Mouse (Mus musculus) frontal cortex, postnatal 14 days (tissue): ENCODE measurements around the gene Nbl1.

Experiments
- DNase-seq, 2 experiments: peaks; one replicate each; pipeline ENCODE4 v3.0.0; 2022; ENCODE audit warnings: low spot score in 2 of 2

Gene Nbl1

DNA sequence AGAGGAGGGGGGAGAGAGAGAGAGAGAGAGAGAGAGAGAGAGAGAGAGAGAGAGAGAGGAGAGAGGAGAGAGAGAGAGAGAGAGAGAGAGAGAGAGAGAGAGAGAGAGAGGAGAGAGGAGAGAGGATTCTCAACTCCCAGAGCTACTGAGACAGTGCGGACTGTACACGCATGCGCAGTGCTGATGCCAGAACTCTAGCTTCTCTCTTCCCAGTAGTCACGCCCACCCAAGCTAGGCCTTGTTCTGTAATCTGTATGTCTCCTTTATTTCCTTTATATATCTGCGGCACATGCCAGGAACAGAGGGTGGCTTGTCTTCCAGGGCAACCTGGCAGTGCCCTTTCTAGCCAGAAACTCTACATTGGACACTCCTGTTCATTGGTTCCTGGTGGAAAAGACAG lies 28.0 kb downstream of the Nbl1 start:
- DNase-seq: no peak

DNA sequence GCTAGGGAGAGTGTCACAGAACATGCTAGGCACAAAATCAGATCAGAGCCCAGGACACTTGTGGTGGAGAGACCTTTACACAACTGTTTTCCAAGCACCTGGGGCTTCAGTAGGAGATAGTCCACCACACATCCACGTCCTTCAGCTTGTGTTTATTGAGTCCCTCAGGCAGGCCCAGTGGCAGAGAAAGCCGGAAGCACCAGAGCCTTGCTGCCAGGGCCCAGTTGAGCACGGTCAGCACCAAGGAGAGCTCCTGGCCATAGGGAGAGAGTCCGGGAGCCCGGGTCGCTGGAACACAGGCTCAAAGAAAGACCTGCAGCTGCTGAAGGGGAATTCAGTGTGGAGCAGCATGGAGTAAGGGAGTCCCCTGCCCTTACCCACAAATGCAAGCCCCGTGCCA lies 33.2 kb downstream of the Nbl1 start:
- no peak for DNase-seq

DNA sequence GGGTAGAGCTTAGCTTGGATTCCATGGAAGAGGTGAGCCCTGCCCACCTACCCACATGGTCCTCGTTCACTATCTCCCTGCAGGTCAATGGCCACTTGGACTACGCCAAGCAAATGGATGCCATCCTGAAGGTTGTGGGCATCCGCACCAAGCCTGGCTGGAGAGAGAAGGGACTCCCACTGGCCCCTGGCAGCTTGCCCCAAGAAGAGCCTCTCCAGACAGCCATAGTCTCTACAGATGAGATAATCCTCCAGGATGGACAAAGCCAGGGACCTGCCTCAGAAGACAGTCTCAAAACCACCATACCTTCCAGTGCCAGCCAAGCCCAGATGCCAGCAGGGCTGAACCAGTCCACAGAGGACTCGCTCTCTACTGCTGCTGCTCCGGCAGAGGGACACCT lies 34.8 kb downstream of the Nbl1 start:
- no peak for DNase-seq

DNA sequence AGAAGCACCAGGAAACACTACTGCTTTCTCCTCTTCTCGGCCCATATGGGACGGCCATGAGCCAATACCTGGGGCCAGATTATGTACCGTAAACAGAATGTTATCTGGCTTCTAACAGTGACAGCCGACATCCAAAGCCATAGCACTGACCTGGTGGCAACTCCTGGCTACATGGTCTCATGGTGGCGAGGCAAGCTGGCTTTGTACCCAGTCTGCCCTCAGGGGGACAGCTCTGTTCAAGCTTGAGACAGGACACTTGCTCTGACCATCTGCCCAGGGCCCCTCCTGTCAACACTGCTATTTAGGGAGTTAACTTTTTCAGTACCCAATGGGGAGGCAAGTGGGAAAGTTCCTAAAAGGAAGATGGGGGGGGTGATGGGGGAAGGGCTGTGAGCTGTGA lies 35.5 kb downstream of the Nbl1 start:
- DNase-seq: no peak

DNA sequence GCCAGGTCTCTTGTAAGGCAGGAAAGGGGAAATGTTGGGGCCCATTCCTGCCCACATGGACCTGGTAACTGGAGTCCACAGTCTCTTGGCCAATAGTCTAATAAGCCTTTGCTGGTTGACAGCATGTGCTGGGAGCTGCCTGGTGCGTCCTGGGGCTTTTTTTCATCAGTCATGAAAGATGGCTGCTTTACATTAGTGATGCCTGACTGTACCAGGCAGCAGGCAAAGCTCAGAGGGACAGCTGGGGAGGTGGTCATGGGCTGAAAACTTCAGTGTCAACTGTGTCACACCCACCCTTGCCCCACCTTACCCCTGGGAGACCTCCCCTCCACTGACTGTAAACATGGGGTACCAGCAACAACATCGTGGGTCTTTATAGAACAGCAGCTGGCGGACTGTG lies 37.0 kb downstream of the Nbl1 start:
- DNase-seq: no peak

DNA sequence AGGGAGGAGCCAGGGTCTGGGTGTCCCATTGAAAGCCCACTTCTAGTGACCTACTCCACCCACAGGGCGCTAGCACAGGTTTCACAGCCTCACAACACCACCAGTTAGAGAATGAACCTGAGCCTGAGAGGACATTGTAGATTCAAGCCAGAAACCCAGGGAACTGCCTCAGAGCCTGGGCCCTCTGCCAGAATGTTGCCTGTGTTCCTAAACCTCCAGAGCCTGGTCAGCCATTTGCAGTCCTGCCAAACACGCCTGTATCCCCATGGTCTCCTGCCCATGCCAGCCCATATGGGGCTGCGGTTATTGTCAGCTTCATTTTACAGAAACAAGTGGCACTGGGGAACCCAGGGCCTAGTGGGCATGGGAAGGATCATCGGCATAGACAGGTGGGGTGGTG lies 37.5 kb downstream of the Nbl1 start:
- no peak for DNase-seq

DNA sequence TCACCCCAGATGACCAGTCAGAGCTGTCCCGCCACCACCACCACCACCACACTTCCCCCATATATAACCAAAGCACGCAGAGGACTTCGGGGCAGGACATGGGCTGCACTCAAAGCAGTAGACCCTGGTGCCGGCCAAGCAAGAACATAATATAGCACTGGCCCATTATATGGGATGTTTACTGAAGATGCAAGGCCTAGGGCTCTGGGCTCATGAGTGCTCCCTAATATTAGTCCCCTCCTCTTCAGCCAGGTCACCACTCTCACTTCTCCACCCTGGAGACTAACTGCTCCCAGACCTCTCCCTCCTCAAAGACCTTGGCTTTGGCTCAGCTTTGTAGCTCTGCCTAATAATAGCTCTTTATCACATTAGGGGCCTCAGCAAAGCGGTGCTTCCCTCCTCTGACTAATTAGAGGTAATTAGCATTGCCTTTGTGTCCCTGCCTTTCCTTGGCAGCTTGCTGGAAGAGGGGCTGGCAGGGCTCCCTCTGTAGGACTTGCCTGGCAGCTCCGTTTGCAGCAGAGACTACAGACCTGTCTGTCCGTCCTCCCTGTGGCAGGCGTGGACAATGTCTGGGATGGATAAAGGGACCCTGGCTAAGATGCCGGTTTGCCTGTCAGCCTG lies 38.4 kb downstream of the Nbl1 start:
- DNase-seq: peak; percentile 57 to 59

DNA sequence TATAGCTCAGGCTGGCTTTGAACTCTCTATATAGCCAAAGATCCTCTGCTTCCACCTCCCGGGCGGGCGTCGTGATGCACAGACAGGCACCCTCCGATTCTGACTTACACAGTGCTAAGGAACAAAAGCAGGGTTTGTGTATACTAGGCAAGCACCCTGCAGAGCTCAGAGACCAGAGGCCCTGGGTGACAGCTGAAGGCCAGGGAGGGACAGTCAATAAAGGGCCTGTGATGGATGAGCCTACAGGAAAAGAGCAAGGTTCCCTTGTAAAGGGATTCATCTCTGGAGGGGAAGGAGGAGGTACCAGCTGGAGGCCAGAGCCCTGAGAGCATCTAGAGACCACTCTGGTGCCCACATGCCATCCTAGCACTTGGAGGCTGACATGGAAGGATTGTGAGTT lies 39.4 kb downstream of the Nbl1 start:
- no peak for DNase-seq

DNA sequence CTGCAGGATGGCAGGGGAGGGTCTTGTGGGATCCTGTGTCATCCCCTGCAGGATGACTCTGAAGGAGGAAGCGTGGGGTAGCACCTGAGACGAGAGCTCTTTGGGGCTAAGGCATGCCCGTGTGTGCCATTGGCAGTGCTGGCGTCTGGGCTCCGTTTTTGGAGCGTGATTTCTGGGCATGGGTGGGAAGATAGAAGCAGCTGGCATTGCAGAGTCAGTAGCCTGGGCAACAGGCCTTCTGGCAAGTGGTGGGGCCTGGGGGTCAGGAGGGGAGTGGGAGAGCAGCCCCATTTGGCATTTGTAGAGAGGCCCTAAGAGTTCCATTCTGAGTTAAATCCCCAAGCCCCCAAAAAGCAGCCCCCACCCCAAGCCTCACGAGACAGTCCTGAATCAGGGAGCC lies 40.0 kb downstream of the Nbl1 start:
- DNase-seq: no peak

DNA sequence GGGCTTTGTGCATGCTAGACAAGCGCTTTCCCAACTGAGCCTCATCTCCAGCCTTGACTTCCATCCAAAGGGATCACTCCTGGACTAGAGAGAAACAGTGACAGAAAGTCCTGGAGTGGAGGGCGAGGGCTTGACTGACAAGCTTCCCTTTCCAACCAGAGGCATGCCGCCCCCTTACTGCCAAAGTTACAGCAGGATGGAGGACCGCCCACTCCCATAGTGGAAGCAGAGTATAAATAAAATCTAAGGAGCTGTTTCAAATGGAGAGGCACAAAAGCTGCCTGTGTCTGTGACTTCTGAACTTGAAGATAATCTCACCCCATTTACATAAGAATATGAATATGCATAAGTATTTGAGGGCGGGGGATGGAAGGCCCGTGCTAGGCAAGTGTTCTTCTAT lies 44.3 kb downstream of the Nbl1 start:
- no peak for DNase-seq

DNA sequence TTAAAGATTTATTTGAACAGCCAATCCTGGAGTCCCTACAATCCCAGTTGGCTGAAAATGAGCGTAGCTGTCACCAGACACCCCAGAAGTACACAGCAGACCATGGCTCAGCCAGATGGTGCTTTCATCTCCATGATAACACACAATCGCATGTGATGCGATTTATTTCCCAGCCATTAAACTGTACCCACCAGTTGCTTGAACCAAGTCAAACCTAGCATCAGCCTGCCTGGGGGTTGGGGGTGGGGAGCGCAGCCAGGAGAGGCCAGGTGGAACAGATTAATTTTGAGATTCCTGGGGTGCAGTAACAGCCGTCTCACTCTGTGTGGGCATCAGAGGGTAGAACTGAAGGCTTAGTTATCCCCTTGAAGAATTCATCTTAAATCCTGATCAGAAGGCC lies 46.4 kb downstream of the Nbl1 start:
- no peak for DNase-seq

DNA sequence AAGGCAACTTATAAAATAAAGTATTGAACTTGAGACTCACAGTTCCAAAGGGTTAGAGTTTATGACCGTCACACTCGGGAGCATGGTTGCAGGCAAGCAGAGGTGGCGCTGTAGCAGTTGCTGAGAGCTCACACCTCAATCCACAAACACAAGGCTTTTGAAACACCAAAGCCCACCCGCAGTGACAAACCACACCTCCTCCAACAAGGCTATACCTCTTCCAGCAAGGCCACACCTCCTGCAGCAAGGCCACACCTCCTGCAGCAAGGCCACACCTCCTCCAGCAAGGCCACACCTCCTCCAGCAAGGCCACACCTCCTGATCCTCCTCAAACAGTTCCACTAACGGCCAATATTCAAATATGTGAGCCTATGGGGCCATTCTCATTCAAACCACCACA lies 48.2 kb downstream of the Nbl1 start:
- no peak for DNase-seq

DNA sequence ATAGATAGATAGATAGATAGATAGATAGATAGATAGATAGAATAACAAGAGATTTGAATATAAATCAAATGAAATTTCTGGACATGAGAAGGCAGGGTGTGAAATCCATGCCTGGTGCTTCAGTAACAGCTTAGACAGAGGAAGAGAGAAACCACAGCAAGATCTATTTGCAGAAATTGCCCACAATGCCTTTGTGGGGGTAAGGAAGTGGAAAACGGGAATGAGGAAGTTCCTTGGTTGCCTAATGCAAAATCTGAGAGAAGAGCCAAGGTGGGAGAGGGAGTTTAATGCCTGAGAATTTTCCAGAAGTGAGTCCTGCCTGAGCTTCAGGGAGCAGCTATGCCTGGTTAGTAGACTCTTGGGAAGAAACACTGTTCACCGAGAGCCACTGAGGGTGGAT lies 49.2 kb downstream of the Nbl1 start:
- no peak for DNase-seq

DNA sequence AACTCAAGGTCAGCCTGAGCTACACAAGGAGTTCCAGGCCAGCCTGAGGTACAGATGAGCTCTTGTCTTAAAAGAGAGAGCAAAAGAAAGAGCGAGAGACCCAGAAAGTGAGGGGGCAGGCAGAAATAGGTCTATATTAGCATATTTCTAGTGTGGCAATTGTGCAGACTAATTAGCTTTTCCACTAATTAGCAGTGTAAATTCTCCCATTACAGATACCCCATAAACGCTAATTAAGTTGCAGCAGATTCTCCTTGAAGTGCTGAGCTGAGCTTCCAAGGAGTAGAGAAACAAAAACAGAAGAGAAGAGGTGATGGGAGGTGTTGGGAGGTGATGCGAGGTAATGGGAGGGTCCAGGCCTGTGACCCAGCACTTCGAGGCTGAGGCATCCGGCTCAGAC lies 50.2 kb downstream of the Nbl1 start:
- DNase-seq: no peak

DNA sequence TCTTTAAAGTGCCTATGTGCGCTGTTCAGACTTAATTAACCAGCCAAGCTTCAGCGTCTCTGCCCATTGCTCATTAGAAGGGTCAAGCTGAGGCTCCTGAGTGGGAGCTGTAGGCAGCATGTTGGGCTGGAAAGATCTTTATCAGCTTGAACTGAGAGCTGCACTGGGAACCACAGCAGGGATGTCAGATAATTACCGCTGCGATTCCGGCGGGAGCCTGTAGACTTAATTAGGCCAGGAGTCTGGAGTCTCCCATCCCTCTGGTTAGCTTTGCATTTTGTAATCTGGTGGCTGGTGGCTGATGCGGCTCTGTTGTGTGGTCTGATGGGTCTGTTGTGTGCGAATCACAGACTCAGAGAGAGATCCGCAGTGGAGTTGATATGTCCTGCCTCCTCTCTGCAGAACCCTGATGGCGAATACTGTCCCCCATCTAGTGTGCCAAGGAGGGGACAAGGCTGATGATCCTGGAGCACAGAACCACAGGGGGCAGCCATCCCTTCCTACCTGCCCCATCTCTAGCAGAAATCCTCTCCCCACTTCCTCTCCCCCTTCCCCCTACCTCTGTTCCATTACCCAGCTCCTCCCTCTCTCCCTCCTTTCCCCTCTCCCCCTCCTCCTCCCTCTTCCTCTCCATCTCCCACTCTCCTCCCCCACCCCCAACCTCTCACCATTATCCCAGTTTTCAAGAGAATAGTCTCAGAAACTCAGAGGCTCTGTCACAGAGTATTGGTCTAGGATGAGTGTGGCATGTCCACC lies 52.5 kb downstream of the Nbl1 start:
- no peak for DNase-seq

DNA sequence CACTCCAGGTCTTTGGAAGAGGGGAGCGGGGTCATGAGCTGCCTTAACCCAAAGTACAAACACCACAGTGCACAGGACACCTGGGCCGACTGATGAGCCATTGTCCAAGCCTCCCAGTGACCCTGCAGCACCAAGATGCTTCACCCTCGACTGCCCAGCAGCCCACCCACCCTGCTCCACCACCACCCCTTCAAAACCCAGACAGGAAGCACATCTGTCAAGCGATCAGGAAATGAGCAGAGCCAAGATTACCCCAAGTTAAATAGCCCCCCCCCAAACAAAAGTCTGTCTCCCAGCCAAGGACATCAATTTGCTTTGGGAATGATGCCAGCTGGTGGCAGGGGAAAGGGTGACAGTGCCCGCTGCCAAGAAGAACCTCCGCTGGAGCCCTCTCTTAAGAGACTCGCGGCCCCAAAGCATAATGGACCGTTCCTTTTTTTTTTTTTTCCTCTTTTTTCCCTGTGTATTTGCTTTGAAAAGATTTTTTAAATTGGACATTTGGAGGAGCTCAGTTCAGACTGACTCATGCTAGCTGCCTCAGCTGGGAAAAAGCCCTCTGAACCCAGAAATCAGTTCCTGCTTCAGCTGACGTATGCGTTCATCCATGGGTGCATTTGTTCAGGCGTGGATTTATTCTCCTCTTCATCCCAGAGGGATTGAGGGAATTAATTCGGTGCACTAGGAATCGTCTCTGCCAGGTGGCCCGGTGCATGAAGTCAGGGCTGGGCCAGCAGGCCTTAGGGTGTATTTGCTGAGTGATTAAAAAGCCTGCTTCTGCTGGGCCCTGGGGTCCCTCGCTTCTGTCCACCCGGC lies 54.8 kb downstream of the Nbl1 start:
- DNase-seq: no peak

DNA sequence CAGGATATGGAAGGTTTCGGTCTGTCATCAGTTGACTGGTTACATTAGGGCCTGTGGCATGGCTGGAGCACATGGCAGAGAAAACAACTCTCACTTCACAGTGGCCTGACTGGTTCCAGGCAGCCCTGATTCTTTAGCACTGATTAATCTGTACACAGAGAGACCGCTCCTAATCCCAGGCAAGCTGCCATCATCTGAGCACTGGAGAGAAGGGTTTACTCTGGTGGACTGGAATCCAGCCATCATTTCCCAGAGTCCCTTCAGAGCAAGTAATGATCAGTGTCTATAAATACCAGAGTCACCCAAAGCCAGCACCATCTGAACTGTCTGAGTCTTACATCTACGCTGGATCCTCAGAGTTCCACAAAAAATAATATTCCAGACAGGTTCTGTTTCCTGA lies 57.0 kb downstream of the Nbl1 start:
- DNase-seq: no peak

DNA sequence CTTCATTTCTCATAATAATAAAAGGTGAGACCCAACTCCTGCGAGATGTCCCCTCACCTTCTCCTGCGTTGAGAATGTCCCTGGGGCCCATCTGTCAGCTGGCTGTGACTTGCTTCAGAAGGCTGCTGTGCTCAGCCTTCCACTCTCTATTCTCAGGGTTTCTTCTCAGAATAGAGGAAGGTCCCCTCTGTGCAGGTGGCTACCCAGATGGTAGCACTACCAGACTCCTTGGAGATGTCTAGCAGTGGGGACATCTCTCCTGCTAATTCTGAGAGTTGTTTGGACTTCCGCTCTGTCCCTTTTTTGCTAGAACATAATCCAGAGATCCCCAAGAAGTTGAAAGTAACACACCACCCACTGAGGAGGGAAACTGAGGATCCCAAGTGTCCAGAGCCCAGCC lies 57.9 kb downstream of the Nbl1 start:
- no peak for DNase-seq

DNA sequence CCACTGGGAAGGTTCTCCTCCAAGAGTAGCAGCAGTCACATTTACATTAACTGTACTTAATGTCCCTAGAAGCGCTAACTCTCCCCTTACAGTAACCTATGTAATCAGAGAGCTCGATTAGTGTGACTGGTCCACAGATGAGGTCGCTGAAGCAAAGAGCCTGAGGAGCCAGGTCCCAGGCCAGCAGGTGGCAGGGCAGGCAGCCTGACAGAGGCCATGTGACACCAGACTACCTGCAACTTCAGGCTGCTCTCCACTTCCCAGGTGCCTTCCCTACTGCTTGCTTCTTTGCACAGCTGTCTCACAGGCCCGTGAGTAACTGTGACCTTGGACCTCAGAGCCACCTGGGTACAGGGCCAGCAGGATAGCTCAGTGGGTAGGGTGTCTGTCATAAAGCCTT lies 58.3 kb downstream of the Nbl1 start:
- DNase-seq: no peak

DNA sequence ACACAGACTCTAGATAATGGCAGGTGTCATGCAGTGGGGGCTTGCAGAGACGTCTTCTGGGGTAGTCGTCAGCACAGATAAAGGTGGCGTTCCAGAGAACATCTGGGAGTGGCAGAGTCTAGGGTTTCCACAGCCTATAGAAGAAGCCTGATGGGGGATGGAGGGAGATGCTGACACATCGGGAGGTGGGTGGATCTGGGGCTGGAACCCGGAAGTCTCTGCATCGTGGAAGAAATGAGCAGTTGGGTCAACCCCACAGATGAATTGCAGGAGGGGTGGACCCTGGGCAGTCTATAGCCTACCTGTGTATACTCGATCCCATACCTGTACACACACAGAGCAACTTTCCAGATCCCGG lies 58.8 kb downstream of the Nbl1 start:
- no peak for DNase-seq

DNA sequence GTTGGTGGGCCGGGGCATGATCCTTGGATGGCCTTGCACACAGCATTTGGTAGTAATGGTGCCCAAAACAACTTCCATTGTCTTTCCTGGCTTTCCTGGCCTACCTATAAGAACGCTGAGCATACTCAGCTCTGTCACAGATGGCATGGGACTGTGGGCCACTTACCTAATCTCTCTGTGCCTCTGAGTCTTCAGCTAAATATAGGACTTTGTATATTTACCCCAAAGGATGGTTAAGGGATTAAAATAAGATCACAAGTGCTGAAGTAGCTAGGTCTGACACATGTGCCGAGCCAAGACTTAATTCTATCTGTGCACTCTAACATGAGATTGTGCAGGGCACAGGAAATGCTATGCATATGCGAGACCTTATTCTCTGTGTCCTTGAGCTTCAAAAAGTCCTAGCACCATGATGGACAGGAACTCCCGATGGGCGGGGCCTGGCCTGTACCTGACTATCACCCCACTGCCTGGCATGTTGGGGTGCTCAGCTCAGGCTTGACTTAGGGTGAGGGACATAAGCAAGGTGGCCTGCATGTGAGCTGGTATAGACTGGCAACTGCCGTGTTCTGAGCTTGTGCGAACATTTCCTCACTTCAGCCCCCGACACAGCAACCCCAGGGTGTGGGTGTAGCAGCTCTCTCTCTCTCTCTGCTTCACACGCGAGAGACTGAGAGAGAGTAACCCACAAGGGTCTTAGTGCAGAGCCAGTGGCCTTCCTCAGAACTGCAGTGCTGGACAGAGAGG lies 59.4 kb downstream of the Nbl1 start:
- no peak for DNase-seq

DNA sequence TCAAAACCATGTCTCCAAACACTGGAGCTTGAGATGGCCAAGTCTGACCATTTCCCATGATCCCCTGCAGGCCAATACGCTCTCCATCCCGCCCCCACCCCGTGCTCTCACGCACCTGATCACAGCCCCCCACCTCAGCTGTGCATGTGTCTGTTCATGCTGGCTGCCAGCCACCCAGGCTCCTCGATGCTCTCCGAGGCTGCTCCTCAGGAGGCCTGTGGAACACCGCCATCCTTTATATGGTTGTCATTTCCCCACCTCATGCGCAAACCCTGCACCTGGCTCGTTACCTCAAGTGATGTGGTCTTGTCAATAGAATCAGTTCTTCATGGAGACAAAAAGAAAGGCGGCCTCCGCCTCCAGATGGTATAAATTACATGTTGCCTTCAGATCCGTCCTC lies 60.3 kb downstream of the Nbl1 start:
- DNase-seq: no peak
